Mouse (Mus musculus) activated CD4-positive, CD25-positive, alpha-beta regulatory T cell, adult 4 months (primary cell): ENCODE data around the gene Vps26c. TPM values are rescaled to one million over a fixed set of nuclear protein-coding genes. Genes with fewer than 3 reads are reported as not detected.

Source experiments
- ATAC-seq: one replicate; pipeline ENCODE4 v1.8.0; 2017
- polyA plus RNA-seq, 2 experiments: library from polyadenylated mRNA; unstranded; fragments of 100-300 nt; shearing (Covaris generic); gene quantifications; one replicate each; pipeline ENCODE4 v1.2.1; 2017

The Vps26c gene
- polyA plus RNA-seq = 10 to 100 TPM; 78.2 to 81.7 TPM

DNA sequence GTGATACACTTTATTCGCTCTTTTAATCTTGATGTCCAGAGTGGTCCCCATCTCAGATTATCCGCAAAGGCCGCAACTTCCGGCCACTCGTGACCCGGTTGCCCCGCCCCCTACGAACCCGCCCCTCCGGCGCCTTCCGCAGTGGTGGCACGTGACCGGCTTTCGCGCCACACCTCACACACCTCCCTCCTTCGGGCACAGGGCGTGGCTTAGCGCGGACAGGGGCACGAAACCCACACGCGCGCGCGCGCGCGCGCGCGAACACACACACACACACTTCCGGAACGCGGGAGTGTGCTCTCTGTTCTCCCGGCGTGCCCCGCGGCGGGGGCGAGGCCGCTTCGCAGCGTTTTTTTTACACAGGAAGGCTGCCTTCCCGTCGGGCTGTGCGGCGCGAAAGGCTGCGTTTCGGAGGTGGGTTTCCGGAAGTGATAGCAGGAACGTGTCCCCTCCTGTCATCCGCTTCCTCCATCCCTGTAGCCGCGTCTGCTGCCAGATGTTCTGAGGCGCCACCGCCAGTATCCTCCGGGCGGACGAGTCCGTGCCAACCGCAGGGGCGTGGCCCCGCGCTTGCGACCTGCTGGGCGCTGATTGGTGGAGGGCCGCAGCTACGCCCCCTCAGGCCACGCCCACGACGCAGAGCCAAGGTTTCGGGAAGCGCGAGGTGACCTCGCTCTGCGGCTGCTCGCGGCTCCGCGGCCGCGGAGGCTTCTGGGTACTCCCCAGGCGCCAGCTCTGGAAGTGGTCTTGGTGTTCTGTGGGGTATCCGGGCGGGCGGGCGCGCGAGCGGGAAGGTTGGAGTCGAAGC is at the start of gene Vps26c:
Vps26c (minus strand) TSS at position 487 of the 808 bp plus-strand sequence.
- ATAC-seq = peak; percentile 80

GRCm38 (mm10) chr16:94575757-94576156 is 49.1 kb upstream of the Vps26c start:
- no peak for ATAC-seq

DNA sequence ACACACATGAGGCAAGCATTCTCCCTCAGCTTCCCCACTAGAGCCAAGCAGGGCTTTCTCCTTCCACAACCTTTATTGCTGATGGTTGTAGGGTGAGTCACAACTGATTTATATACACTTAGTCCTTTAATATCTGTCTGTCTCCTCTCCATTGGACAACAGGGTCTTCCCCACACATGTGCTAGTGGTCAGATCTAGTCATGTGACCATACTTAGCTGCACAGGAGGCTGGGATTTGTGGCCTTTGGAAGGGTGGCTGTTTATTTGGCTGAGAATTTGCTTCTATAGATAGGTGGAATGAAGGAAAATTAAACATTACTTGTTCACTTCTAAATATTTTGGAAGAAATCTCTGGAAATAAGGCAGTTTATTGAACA is 48.1 kb upstream of the Vps26c start:
- no peak for ATAC-seq

GRCm38 (mm10) chr16:94574025-94574717 is 47.5 kb upstream of the Vps26c start:
- ATAC-seq = no peak

DNA sequence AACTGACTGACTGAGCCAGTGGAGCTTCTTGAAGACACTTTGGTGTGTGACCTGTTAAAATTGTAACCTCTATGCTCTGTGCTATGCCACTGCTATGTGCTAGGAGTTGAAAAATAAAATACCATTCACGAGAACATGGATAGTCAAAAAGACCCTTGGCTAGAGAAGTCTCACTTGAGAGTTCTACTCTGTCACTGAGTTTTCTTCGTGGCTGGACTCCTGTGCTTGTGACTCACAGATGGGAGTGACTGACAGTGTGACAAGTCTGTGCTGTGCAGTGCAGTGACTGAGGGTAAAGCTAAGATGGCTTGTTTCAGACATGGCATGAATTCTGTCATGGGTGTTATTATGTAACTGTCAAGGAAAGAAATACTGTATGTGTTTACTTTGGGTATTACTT is 45.8 kb upstream of the Vps26c start:
- no peak for ATAC-seq

DNA sequence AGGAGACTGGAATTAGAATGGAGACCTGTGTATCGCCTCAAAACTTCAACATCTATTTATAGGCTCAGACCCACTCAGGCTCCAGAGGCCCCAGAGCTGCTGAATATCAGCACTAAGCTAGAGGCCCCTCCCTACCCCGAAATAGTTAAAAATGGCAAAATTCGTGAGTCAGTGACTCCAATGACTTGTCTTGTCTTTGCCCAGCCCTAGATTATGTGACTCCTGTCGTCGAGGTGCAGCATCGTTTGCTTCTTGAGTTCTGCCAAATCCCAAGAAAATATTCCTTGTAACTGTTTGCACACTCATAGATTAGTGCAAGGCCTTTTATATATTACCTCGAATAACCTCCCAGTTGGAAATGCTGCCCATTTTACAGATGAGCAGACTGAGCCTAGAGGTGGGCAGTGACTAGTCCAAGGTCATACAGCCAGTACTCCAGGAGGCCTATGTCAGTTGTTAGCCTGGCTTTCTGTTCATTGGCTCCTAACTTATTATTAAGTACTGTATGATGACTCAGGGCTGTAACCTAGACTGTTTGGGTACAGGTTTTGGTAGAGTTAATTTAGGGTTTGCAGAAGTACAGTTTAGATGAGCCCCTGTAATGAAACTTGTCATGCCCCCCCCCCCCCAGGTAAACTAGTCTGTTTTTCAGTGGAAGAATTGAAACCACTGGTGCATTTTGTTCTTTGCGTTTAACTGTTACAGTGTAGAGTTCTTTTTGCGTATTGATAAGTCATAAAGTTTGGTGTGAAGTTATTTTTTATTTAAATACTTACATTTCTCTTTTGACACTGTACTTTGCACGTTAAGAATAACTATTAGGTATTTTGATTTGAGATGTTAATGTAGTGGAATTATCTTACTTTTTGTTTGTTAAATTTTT is 44.7 kb upstream of the Vps26c start:
- no peak for ATAC-seq

- no peak for ATAC-seq
Measured at GRCm38 (mm10) chr16:94570361-94571041, 43.9 kb upstream of the Vps26c start.

- ATAC-seq = peak; percentile 86
Measured at GRCm38 (mm10) chr16:94569229-94570176, 42.9 kb upstream of the Vps26c start, which contains the start of gene Dyrk1a. TSS of gene Dyrk1a (plus strand) at chr16:94570010.

- peak; percentile 1 for ATAC-seq
Measured at GRCm38 (mm10) chr16:94568335-94569228, 42.0 kb upstream of the Vps26c start.

- no peak for ATAC-seq
Measured at GRCm38 (mm10) chr16:94567751-94568150, 41.1 kb upstream of the Vps26c start.

DNA sequence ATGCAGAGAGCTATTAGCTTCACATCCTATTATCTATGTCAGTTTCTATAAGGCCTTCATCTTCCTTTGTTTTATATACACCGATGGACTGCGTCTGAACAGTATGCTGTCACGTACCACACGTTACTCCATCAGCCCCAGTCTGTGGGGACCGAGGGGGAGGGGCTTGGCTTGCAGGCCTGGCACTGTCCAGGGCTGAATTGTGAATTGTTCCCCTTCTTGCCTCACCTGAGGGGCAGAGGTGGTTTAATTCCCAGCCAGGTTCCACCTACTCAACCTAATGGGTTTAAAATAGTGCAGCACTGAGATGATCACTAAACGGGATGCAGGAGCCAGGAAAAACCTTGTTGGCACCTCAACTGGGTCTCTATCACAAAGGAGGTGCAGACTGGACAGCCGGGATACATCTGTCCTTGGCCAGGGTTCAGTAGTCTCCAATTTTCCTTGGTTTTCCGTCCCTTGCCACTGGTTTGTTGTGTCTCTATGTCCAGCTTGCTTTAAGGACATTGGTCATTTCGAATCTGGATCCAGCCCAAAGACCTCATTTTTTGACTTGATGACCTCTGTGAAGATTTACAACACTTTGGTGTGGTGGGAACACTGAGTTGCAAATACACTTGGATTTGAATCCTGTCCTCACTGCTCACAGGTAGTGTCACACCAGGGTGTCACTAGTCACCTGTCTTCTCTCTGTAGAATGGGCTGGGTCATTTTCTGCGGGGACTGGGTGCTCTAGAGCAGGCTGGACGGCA is 40.4 kb upstream of the Vps26c start:
- no peak for ATAC-seq

DNA sequence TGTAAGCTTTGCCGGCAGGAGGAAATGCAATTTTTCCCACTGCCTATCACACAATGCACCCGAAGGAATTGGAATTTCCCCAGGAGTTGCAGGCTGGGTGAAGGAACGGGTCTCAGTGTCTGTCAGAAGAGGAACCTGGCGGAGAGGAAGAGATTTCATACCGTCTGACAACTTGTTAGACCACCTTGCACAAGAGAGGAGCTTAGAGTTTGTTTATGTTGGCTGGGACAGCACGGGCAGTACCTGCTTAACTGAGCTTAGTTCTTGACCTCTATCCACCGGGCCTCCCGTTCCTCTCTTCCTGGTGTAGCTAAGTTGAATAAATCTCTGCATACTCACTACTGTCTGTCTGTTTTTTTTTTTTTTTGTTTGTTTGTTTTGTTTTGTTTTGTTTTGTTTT is 39.5 kb upstream of the Vps26c start:
- no peak for ATAC-seq

DNA sequence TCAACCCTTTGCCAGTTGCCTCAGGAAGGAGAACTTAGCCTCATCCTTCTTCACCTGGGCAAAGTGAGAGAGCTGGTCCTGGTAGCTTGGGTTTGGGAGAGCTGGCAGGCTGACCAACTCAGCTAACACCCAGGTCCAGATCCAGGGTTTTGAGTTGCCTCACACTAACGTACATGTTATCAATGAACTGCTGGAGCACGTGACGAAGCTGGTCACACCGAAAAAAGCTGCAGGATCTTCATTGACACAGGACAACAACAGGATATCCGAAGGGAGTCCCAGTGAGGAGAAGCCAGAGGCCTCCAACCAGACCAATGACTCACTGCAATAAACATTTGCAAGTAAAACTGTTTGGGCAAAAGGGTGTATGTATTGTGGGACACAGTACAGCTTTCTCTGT is 34.0 kb upstream of the Vps26c start:
- no peak for ATAC-seq

DNA sequence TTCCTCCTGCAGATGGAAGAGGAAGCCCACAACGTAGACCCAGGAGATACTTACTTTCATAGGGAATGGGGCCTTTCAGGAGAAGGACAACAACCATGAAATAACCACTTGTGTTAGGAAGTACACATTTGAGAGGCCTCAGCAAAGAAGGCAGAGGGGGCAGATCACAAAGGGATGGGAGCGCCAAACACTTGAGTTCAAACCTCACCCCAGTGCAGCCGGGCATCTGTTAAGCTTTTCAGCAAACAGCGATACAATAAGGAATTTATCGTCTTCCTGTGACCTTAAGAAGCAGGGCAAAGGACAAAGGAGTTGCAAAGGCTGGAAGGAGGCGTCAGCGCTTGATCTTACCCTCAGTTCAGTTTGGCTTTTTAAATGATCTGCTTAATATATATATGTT is 33.2 kb upstream of the Vps26c start:
- no peak for ATAC-seq

- ATAC-seq = no peak
Measured at GRCm38 (mm10) chr16:94559282-94559681, 32.7 kb upstream of the Vps26c start.

- ATAC-seq = no peak
Measured at GRCm38 (mm10) chr16:94556228-94556627, 29.6 kb upstream of the Vps26c start.

- no peak for ATAC-seq
Measured at GRCm38 (mm10) chr16:94555346-94555745, 28.7 kb upstream of the Vps26c start.

GRCm38 (mm10) chr16:94551934-94552333 is 25.3 kb upstream of the Vps26c start:
- ATAC-seq = no peak

DNA sequence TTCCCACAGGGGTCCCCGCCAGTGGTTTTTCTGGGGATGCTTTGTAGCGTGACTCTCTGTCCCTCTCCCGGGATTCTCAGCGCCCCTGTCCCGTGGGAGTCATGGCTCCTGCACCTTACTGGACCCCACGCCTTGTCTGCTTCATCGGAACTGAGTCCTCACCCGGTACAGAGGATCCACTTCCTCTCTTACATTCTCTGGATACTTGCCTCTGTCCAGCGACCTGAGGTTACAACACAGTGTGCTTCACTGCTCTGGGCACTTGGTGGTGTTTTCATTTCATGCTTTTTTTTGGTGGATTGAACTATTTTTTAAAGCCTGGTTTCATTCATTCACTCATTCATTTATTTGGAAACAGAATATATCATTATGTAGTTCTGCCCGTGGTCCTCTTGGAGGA is 23.2 kb upstream of the Vps26c start:
- ATAC-seq = no peak
